Mouse (Mus musculus) MEL (cell line): ENCODE results near the gene Tcirg1.

Experiments
- CTCF ChIP-seq, 3 experiments: IDR thresholded peaks in 2 of 3; conservative IDR thresholded peaks in 1 of 3; 2 replicates each; pipeline ENCODE4 v1.5.1; 2011 to 2012; ENCODE audit warnings: low read length in 3 of 3, low read depth in 2 of 3, mild to moderate bottlenecking in 2 of 3, improper control_type of control experiment in 1 of 3, inconsistent platforms in 1 of 3, mixed read lengths in 1 of 3, moderate library complexity in 1 of 3; ENCODE audit not compliant: control insufficient read depth in 1 of 3, insufficient read depth in 1 of 3, poor library complexity in 1 of 3, severe bottlenecking in 1 of 3
- GATA1 ChIP-seq: IDR thresholded peaks from 2 replicates; pipeline ENCODE4 v1.6.1; 2011; ENCODE audit warnings: low read depth, low read length, improper control_type of control experiment
- HCFC1 ChIP-seq: IDR thresholded peaks from 2 replicates; pipeline ENCODE4 v1.6.1; 2012; ENCODE audit warnings: low read depth, mild to moderate bottlenecking, inconsistent platforms, low read length, improper control_type of control experiment, moderate library complexity
- MEF2A ChIP-seq: IDR thresholded peaks from 2 replicates; pipeline ENCODE4 v1.6.1; 2014; ENCODE audit warnings: low read depth, mild to moderate bottlenecking, inconsistent platforms, low read length, improper control_type of control experiment; ENCODE audit not compliant: poor library complexity, insufficient replicate concordance, severe bottlenecking; ENCODE audit errors: extremely low read depth
- POLR2A ChIP-seq, 2 experiments: IDR thresholded peaks; 2 replicates each; pipeline ENCODE4 v1.6.1; 2011 to 2012; ENCODE audit warnings: low read length in 2 of 2, mild to moderate bottlenecking in 2 of 2, control low read depth in 1 of 2, improper control_type of control experiment in 1 of 2, low read depth in 1 of 2, moderate library complexity in 1 of 2; ENCODE audit not compliant: control insufficient read depth in 1 of 2, insufficient read depth in 1 of 2, poor library complexity in 1 of 2
- RAD21 ChIP-seq: IDR thresholded peaks from 2 replicates; pipeline ENCODE4 v1.6.1; 2011; ENCODE audit warnings: mild to moderate bottlenecking, low read depth, low read length, improper control_type of control experiment
- TCF12 ChIP-seq: IDR thresholded peaks from 2 replicates; pipeline ENCODE4 v1.6.1; 2014; ENCODE audit warnings: low read depth, mild to moderate bottlenecking, inconsistent platforms, low read length, improper control_type of control experiment, moderate library complexity
- USF1 ChIP-seq: IDR thresholded peaks from 2 replicates; pipeline ENCODE4 v1.6.1; 2014; ENCODE audit warnings: low read depth, mild to moderate bottlenecking, inconsistent platforms, low read length, improper control_type of control experiment, moderate library complexity
- ZMIZ1 ChIP-seq: IDR thresholded peaks from 2 replicates; pipeline ENCODE4 v1.6.1; 2012; ENCODE audit warnings: low read depth, mild to moderate bottlenecking, inconsistent platforms, low read length, improper control_type of control experiment, moderate library complexity
- ZNF384 ChIP-seq: IDR thresholded peaks from 2 replicates; pipeline ENCODE4 v1.6.1; 2012; ENCODE audit warnings: low read depth, mild to moderate bottlenecking, inconsistent platforms, low read length, improper control_type of control experiment

- no peak for TF ChIP-seq MEF2A
- no peak for TF ChIP-seq CTCF (IDR thresholded peaks at IDR 0.05 in 2 of 3, conservative IDR thresholded peaks at IDR 0.05 in 1 of 3; ENCODE audit: control insufficient read depth in 1 of 3, insufficient read depth in 1 of 3, low read depth in 2 of 3, low read length in 3 of 3, poor library complexity in 1 of 3, severe bottlenecking in 1 of 3)
- no peak for TF ChIP-seq GATA1
- no peak for TF ChIP-seq ZNF384
- TF ChIP-seq POLR2A (IDR thresholded peaks at IDR 0.05; ENCODE audit: control insufficient read depth in 1 of 2, insufficient read depth in 1 of 2, low read depth in 1 of 2, low read length in 2 of 2, poor library complexity in 1 of 2), result no peak
- TF ChIP-seq HCFC1, result no peak
- no peak for TF ChIP-seq RAD21
- no peak for TF ChIP-seq TCF12
- TF ChIP-seq USF1, result no peak
- no peak for TF ChIP-seq ZMIZ1
Observed at GRCm38 (mm10) chr19:3902966-3903365, 4.0 kb downstream of the Tcirg1 start.
